Mouse (Mus musculus) cerebellum, postnatal 4 days (tissue): ENCODE measurements around the gene Srrm4.

Source experiments
- DNase-seq, 2 experiments: peaks; one replicate each; pipeline ENCODE4 v3.0.0; 2022; ENCODE audit warnings: low spot score in 2 of 2, mixed read lengths in 1 of 2

The Srrm4 gene

GRCm38 (mm10) chr5:116407321-116407720 is 184.3 kb downstream of the Srrm4 start:
- no peak for DNase-seq

- DNase-seq: no peak
Measured at GRCm38 (mm10) chr5:116406507-116406906, 185.1 kb downstream of the Srrm4 start.

GRCm38 (mm10) chr5:116405934-116406333 is 185.7 kb downstream of the Srrm4 start:
- no peak for DNase-seq

- DNase-seq: no peak
Measured at GRCm38 (mm10) chr5:116404063-116404462, 187.6 kb downstream of the Srrm4 start.

- DNase-seq: no peak
Measured at GRCm38 (mm10) chr5:116400801-116401200, 190.8 kb downstream of the Srrm4 start.

- DNase-seq: no peak
Measured at GRCm38 (mm10) chr5:116400042-116400730, 191.4 kb downstream of the Srrm4 start.

- no peak for DNase-seq
Measured at GRCm38 (mm10) chr5:116396104-116396503, 195.5 kb downstream of the Srrm4 start.

- DNase-seq: no peak
Measured at GRCm38 (mm10) chr5:116392603-116393002, 199.0 kb downstream of the Srrm4 start.

GRCm38 (mm10) chr5:116389856-116390542 is 201.6 kb downstream of the Srrm4 start:
- peak in 1 of 2 experiments; percentile 55 for DNase-seq

- no peak for DNase-seq
Measured at GRCm38 (mm10) chr5:116389321-116389720, 202.3 kb downstream of the Srrm4 start.
